Mouse (Mus musculus): ENCODE measurements around the gene Plxnb3.

DNA sequence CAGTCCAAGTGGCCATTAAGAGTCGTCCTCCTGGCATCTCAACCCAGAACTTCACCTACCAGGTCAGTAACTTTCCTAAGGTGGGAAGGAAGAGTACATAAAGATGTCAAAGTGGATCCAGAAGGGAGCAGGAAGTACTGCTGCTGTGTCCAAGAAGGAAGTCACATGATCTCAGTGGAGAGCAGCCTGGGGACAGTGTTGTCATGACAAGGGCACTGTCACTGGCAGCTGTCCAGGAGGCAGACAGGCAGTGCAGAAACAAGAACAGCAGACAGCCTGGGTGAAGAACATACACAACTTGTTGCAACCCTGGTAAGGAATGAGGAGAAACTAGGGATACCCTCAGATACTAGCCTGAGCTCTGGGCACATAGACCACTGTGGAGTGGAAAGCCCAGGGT, 8.4 kb downstream of the Plxnb3 start:
- TF ChIP-seq EP300 (optimal IDR thresholded peaks at IDR 0.05) = no peak
- no peak for TF ChIP-seq CTCF (IDR thresholded peaks at IDR 0.05; ENCODE audit: low read depth)
